Mouse (Mus musculus): ENCODE measurements around the gene Zmynd15.
"Not testable (repeated sequence)": the region's sequence is repeated elsewhere in the genome, so short reads cannot be mapped to it uniquely, and the experiment has no call there.

The Zmynd15 gene

GRCm38 (mm10) chr11:70450926-70451325, 8.3 kb upstream of the Zmynd15 start:
- DNase-seq: no peak

DNA sequence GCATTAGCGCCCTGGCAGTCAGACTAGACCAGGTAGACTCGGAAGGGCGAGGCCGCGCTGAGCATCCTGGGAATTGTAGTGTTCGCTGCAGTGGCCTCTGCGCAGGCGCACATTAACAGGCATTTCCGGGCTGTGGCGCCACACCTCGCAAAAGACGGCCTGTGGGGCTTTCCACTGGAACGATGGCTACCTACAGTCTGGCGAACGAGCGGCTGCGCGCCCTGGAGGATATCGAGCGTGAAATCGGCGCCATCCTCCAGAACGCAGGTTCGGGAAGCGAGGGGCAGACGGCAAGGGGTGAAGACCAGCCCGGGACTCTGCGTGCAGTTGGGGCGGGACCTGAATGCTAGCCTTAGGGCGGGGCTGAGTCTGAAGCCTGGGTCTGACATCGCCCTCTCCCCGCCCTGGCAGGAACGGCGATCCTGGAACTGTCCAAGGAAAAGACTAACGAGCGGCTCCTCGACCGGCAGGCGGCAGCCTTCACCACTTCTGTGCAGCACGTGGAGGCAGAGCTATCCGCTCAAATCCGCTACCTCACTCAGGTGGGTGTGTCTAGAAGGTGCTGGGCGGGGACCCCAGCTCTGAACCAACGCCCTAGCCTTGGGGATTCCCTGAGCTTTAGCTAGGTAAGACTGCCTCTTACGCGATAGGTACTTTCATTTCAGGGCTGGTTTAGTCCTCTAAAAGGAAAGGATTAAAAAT, 7.3 kb upstream of the Zmynd15 start, which contains the start of gene Med11:
Med11 (plus strand) TSS at position 123 of the 702 bp plus-strand sequence.
- peak; percentile 99 for DNase-seq

DNA sequence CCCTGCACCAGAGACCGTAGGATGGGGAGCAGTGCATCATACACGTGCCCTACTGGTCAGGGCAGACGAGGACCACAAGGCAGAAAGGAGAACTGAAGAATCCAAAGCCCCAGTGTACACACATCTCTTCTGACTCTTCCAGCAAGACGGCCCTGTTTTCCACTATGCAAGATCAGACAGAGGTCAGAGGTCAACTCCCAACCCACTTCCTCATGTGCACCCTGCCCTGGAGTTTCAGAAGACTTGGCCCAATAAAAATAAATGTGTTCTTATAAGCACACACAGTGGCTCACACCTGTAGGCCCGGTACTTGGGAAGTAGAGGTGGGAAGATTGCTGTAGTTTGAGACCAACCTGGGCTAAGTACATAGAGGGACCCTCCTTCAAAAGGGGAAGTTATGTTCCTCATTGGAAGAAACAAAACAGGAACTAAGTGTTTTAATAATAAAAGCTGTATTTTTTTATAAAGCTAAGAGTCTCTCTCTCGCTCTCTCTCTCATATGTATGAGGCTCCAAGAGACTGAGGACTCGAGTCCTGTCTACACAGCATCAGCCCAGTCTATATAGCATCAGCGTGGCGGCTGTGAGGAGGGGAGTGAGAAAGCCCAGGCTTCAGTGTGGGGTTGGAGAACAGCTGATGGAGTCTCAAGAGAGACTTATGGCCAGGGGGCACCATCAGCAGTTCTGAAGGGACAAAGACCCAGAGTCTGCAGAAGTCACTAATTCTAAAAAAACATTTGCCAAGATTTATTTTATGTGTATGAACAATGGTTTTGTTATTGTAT, 5.8 kb upstream of the Zmynd15 start:
- DNase-seq: peak in 1 of 2 experiments; percentile 33

- peak; percentile 63 to 76 for DNase-seq
These were observed 418 bp downstream of the Zmynd15 start, which contains the start of gene Cxcl16 for GRCm38 (mm10) chr11:70459601-70460101. Gene Cxcl16 (minus strand): TSS chr11:70459984.

GRCm38 (mm10) chr11:70463970-70464369, 4.7 kb downstream of the Zmynd15 start:
- DNase-seq: no peak

- DNase-seq: no peak
These were observed 6.0 kb downstream of the Zmynd15 start for GRCm38 (mm10) chr11:70465211-70465610.

- peak; percentile 34 to 76 for DNase-seq
These were observed 6.6 kb downstream of the Zmynd15 start for GRCm38 (mm10) chr11:70465824-70466223.

DNA sequence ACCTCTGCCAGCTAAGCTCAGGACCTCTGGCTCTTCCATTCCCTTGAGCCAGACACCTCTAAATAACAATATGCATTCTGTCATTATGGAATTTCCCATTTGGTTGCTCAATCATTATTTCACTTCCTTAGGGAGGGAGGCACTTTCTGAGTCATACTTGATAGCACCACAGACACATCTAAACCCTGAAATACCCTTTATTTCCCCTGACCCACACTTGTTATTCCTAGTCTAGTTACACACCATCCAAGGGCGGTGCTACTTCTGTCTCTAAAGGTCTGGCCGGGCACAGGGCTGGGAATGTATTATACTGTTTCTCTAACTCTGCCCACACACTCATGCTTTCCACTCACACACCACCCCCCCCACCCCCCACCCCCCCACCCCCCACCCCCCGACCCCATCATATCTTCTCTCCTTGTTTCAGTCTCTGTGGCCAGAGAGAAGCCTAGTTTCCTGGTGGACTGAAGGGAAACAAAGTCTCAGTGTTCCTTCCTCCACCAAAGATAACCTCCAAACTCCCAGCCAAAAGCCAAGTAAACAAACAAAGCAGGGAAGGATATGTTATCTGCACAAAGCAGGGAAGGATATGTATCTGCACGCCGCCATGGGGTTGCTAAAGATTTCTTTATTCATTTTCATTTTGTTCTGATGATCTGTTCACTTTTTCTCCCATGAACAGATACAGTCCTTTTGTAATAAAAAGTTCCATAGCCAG, 8.8 kb downstream of the Zmynd15 start:
- DNase-seq: no peak

GRCm38 (mm10) chr11:70469764-70470163, 10.5 kb downstream of the Zmynd15 start:
- DNase-seq: no peak

DNA sequence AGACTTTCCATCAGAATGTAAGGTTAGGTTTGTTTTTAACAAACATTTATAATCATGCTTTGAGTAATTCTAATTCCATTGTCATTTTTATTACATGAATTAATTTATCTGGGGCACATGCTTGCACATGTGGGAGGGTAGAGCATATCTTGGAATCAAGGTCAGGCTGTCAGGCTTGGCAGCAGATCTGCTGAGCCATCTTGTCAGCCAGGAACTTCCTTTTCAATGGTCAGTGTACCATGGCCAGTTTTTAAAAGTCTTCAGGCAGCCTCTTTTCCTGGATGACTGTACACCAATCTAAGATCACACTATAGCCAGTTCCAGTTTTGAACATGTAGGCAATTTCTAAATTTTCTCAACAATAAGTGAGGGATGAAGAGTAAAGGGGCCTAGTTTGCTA, 13.5 kb downstream of the Zmynd15 start:
- DNase-seq: peak; percentile 71 to 81

DNA sequence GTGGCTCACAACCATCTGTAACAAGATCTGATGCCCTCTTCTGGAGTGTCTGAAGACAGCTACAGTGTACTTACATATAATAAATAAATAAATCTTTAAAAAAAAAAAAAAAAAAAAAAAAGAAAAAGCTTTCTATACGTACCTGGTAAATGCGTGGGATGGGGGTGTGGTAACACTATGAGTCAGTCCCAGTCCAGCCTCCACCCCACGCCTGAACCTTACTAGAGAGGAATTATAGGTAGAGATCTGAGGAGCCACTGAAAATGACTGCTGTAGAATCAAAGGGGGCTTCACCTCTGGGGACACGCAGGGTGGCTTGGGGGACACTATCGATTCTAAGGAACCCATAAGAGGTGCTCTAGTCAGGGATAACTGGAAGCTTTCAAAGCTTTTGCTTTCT, 14.1 kb downstream of the Zmynd15 start:
- not testable (repeated sequence) for DNase-seq

DNA sequence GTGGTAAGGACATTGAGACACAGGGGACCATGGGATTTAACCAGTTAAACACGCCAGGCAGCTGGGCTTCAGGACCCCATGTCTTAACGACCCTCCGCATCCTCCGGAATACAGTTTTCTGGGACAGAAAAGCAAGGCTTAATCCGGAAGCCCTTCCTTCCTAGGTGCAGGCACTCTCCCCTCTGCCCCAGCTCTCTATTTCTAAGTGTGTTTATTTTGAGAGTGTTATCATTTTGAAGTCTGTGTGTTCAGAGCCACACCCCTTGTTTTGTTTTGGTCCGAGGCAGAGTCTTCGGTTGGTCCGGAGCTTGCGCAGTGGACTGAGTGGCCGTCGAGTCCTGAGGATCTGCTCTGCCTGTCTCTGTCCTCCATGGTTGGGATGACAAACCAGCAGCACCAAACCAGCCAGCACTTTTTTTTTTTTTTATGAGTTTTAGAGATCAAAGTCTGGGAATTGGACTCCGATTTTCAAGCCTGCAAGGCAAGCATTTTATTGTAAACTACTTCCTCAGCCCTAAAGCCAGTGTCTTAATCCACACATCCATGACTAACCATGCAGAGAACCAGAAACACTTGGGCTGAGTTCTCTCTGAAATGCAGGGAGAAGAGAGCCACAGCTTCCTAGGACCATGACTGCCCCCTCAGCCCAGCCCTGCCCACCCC, 15.8 kb downstream of the Zmynd15 start:
- DNase-seq: peak; percentile 71 to 77

GRCm38 (mm10) chr11:70485498-70485897, 26.3 kb downstream of the Zmynd15 start:
- peak; percentile 35 to 42 for DNase-seq

DNA sequence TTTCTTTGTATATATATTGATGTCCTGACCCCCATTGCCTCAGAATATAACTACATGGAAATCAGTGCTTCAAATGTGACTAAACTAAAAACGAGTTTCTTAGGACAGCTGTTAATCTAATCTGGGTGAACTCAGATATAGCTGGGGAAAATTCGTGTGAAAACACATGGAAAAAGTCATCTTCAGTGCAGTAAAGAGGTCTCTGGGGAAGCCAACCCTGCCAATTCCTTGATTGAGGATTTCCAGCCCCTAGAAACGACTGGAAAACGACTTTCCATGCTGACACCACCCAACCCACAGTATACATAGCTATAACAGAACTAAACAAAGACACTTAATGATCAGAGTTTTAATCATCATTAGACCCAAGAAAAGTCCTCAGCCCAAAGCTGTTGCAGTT, 28.6 kb downstream of the Zmynd15 start:
- no peak for DNase-seq

DNA sequence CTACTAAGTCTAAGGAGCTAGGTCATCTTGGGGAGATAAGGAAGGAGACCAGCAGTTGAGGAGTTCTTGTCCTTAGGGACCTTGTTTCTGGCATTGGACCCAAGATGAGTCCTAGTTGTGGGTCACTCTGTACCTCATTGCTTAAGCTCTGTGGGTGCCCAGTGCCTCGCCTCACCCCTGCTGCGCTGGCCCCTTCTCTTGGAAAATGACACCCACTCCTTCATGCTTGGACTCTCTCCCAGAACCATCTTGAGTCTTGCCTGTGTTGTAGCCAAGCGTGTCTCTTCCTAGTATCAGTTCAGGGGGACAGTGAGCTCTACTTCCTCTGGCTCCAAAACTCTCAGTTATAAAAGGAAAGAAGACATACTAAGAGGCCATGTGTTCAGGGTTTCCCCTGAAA, 29.9 kb downstream of the Zmynd15 start:
- no peak for DNase-seq

DNA sequence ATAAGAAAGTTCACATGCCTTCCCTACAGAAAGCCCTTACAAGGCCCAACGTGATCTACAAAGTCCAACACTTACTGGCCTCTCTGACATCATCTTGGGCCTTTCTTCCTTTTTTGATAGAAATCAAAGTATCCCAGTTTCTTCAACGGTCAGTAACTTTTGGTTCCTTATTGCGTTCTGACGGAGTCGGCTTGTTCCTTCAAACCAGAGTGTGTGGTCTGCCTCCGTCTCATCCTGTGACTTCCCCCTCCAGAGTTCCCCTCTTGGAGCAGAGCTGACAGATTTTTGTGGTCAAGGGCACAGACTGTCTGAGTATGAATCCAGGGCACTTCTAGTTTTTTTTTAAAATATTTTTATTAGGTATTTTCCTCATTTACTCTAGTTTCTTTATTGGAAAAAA, 30.5 kb downstream of the Zmynd15 start:
- no peak for DNase-seq

DNA sequence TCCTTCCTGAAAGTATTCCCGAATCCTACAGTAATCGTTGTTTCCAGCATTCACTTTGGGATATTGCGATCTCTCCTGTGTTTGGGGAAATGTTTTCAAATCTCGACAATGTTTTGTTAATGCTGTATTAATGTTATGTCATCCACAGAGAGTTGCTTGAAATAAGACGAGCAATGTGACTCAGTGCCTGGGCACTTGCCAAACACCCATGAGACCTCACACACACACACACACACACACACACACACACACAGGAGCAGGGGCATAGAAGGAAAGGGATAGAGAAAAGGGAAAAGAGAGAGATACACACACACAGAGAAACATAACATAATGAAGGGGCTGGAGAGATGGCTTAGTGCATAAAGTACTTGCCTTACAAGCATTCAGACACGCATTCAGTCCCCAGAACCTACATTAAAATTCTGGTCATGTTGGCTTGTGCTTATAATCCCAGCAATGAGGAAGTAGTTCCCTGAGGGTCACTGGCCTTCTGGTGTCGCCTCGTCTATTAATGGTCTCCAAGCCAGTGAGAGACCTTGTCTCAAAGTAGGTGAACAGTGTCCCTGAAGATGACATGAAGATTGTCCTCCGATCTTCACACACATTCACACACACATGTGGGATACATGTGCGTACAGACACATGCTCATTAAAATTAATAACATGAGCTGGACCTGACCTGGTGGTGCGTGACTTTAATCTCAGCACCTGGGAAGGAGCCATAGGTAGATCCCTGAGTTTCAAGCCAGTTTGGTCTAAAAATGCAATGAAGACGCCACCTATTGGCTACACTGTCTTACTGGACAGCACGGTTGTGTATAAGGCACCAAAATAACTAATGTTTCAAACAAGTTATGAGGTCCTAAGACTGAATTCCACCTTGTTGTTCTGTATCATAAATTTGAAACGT, 40.6 kb downstream of the Zmynd15 start:
- peak; percentile 63 to 66 for DNase-seq

GRCm38 (mm10) chr11:70500476-70500812, 41.2 kb downstream of the Zmynd15 start:
- no peak for DNase-seq

DNA sequence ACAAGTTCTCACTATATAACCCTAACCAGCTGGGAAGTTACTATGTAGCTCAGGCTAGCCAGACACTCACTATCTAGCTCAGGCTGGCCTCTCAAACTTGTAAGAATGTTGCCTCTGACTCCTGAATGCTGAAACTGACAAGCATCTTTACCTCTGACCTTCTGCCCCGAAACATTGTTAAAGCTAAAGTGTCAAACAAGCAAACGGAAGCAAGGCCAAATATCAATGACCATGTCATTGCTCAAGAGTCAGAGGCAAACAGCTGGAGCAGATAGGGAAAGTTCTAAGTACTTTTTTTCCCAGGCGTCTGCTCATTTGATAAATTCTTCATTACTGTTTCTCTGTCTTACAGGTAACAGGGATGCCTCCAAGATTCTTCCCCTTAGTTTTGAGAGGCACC, 42.8 kb downstream of the Zmynd15 start:
- no peak for DNase-seq

- no peak for DNase-seq
These were observed 45.7 kb downstream of the Zmynd15 start, which contains the start of gene Tm4sf5 for GRCm38 (mm10) chr11:70504970-70505369. Gene Tm4sf5 (plus strand): TSS chr11:70505244.

DNA sequence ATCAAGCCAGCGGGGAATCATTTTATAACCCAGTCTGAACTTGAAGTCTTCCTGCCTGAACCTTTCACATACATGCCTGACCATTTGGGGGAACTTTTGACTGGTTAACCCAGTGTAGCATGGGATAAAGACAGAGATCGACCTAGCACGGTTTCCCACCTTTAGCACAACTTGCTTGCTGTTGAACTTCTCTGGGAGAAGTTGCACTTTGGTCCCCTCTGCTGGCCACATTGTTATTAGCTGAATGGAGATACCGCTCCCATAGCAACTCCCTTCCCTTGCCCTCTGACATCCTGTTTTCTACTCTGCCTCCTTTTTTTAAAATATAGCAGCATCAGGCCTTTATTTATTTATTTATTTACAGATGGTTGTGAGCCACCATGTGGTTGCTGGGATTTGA, 47.2 kb downstream of the Zmynd15 start:
- DNase-seq: peak; percentile 78 to 90
